Mouse (Mus musculus): ENCODE data around the gene Klhdc2. TPM values are rescaled to one million over a fixed set of nuclear protein-coding genes. Genes with fewer than 3 reads are reported as not detected.

Gene Klhdc2
- polyA plus RNA-seq, 1 experiment from 2014 or later, result 305 TPM

DNA sequence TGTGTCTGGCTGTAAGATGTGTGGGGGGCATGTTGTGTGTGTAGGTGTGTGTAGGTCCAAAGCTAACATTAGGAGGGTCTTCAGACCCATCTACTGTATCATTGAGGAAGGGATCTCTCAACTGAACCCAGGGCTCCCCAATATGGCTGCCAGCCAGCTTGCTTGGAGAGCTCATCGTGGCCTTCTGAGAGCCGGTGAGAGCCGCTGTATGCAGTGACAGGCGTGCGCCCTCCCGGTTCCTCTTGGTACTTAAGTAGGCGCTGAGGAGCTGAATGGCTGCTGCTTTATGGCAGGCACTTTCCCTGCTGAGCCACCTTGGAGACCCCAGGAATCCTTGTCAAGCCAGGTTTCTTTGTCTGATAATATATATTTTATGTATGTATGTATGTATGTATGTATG lies 9.9 kb downstream of the Klhdc2 start:
- WGBS, result 91% methylated on average over 7 of the region's 7 CpGs
- no peaks in the 10 kb centered on the region for H3K9me3 ChIP-seq
- peaks cover 89% of the 10 kb centered on the region for H3K36me3 ChIP-seq (replicated peaks)
- ATAC-seq (replicated peaks), result no peak
- no peak overlapping the region for H3K4me2 ChIP-seq
- H3K9ac ChIP-seq, result no peak overlapping the region
- no peaks in the 10 kb centered on the region for H3K27me3 ChIP-seq (replicated peaks)
- H3K4me1 ChIP-seq, result no peaks in the 10 kb centered on the region
- H3K27ac ChIP-seq, result no peak overlapping the region
- H3K4me3 ChIP-seq, result no peak overlapping the region

DNA sequence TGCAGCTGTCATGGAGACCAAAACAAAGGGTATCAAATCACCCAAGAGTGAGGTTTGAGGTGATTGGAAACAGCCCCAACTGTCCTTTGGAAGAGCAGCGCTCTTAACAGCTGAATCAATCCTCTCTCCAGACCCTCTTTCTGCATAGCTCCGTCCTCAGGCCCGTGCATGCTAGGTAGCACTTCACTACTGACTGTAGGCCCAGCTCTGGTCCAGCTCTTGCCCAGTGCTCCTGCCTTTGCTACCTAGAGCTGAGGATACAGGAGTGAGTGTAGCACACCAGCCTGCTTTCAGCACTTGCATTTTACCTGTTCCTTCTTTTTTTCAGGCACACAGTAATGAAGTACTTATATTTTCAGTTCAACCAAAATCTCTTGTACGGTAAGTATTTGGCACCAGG lies 13.2 kb downstream of the Klhdc2 start:
- H3K27me3 ChIP-seq (replicated peaks), result no peaks in the 10 kb centered on the region
- H3K27ac ChIP-seq, result no peak overlapping the region
- no peaks in the 10 kb centered on the region for H3K9me3 ChIP-seq
- no peak for ATAC-seq (replicated peaks)
- peaks cover 83% of the 10 kb centered on the region for H3K36me3 ChIP-seq (replicated peaks)
- H3K4me1 ChIP-seq, result no peaks in the 10 kb centered on the region
- 96% methylated on average over 4 of the region's 4 CpGs for WGBS
- no peak overlapping the region for H3K4me3 ChIP-seq
- no peak overlapping the region for H3K9ac ChIP-seq
- H3K4me2 ChIP-seq, result no peak overlapping the region

DNA sequence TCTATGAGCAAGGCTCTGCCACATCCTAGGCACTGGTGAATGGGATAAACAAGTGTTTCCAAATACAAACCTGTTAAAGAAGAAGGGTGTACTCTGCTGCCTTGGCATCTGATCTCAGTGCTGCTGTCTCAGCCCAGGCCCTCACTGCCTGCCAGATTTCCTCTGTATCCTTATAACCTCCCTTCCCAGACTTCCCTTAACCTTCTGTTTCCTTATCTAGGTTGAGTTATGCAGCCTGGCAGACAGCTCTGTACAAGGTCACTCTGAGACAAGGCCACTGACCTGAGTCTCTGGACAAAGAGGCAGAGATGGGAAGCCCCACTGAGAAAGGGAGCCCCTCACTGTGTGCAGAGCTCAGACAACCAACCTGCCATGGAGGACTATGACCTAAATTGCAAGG lies 21.9 kb downstream of the Klhdc2 start:
- peaks cover 50% of the 10 kb centered on the region for H3K36me3 ChIP-seq (replicated peaks)

DNA sequence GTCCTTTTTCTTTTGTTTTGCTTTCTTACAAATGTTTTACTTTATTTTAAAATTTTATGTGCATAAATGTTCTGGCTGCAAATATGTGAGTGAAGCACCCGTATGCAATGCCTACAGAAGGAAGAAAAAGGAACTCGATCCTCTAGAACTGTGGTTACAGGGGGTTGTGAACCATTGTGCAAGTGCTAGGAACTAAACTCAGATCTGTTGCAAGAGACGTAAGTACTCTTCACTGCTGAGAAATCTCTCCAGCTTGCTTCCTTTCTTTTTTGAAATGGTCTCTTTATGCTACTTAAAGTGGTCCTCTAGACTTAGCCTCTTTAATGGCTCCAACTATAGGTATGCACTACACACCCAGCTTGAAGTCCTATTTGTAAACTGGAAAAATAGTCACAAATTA lies 34.7 kb downstream of the Klhdc2 start:
- Histone ChIP-seq H3K9me3 (no peaks in the 10 kb centered on the region), H3K27me3 (replicated peaks) (no peaks in the 10 kb centered on the region), H3K4me2 (no peak overlapping the region), H3K9ac (no peak overlapping the region), H3K4me3 (no peak overlapping the region), H3K36me3 (replicated peaks) (peaks cover 17% of the 10 kb centered on the region), H3K27ac (no peak overlapping the region), H3K4me1 (no peaks in the 10 kb centered on the region)
- WGBS, result 89% methylated on average over 3 of the region's 3 CpGs
- ATAC-seq (replicated peaks), result no peak

More for the DNA sequence above, 21.9 kb downstream of the Klhdc2 start:
- no peak overlapping the region for H3K27ac ChIP-seq
- no peaks in the 10 kb centered on the region for H3K9me3 ChIP-seq
- no peaks in the 10 kb centered on the region for H3K4me1 ChIP-seq
- H3K4me3 ChIP-seq, result no peak overlapping the region
- H3K9ac ChIP-seq, result no peak overlapping the region
- no peak for ATAC-seq (replicated peaks)
- no peaks in the 10 kb centered on the region for H3K27me3 ChIP-seq (replicated peaks)
- H3K4me2 ChIP-seq, result no peak overlapping the region

DNA sequence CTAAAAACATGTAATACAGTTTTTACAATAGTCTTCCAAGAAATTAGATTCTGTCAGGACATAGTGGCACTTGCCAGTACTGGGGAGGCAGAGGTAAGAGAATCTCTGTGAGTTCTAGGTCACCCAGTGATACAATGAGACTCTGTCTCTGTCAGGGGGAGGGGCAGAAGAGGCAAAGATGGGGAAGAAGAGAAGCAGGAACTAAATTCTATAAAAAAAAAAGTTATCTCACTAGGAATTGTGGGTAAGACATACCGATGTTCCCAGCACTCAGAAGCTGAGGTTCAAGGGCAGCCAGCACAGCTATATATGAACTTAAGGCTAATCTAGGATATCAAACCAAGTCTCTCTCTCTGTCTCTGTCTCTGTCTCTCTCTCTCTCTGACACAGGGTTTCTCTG lies 35.7 kb downstream of the Klhdc2 start:
- H3K4me3 ChIP-seq, result no peak overlapping the region
- no peak for ATAC-seq (replicated peaks)
- H3K36me3 ChIP-seq (replicated peaks), result peaks cover 23% of the 10 kb centered on the region
- H3K4me1 ChIP-seq, result no peaks in the 10 kb centered on the region
- no peaks in the 10 kb centered on the region for H3K27me3 ChIP-seq (replicated peaks)
- H3K9ac ChIP-seq, result no peak overlapping the region
- no peak overlapping the region for H3K4me2 ChIP-seq
- WGBS, result 96% methylated on average over 1 of the region's 1 CpGs
- H3K9me3 ChIP-seq, result no peaks in the 10 kb centered on the region
- H3K27ac ChIP-seq, result no peak overlapping the region

DNA sequence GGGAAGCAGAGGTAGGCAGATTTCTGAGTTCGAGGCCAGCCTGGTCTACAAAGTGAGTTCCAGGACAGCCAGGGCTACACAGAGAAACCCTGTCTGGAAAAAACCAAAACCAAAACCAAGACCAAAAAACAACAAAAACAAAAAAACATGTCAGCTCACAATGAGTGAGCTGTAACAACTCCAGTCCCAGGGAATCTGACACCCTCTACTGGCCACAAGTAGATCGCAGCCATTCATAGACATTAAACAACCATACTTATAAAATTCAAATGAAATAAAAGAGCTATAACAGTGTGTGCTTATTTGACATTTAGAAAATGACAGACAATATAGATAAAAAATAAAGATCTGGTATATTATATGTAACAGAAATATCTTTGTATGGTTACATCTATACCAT lies 37.1 kb downstream of the Klhdc2 start:
- H3K4me1 ChIP-seq, result no peaks in the 10 kb centered on the region
- WGBS, result 92% methylated on average over 2 of the region's 2 CpGs
- no peak overlapping the region for H3K9ac ChIP-seq
- no peak overlapping the region for H3K4me3 ChIP-seq
- H3K9me3 ChIP-seq, result no peaks in the 10 kb centered on the region
- H3K36me3 ChIP-seq (replicated peaks), result peaks cover 27% of the 10 kb centered on the region
- H3K27ac ChIP-seq, result no peak overlapping the region
- H3K27me3 ChIP-seq (replicated peaks), result no peaks in the 10 kb centered on the region
- no peak for ATAC-seq (replicated peaks)
- H3K4me2 ChIP-seq, result no peak overlapping the region

DNA sequence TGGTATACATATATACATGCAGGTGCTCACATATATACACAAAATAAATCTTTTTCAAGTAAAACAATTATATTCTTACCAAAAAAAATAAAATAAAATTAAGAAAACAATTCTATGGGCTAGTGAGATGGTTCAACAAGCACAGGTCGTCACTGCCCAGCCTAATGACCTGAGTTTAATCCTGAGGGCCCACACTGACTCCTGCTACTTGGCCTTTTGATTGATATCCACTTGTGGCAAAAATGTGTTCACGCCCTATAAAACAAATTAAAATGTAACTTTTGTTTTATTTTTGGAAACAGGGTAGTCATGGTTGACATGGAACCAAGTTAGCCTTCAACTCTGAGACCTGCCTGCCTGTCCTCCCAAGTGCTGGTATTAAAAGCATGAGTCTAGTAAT lies 53.4 kb downstream of the Klhdc2 start:
- Histone ChIP-seq H3K36me3 (replicated peaks) (peaks cover 47% of the 10 kb centered on the region), H3K4me3 (no peak overlapping the region), H3K4me2 (no peak overlapping the region), H3K9ac (no peak overlapping the region), H3K27ac (no peak overlapping the region), H3K9me3 (no peaks in the 10 kb centered on the region), H3K27me3 (replicated peaks) (no peaks in the 10 kb centered on the region), H3K4me1 (no peaks in the 10 kb centered on the region)
- no peak for ATAC-seq (replicated peaks)
- 92% methylated on average over 2 of the region's 2 CpGs for WGBS

DNA sequence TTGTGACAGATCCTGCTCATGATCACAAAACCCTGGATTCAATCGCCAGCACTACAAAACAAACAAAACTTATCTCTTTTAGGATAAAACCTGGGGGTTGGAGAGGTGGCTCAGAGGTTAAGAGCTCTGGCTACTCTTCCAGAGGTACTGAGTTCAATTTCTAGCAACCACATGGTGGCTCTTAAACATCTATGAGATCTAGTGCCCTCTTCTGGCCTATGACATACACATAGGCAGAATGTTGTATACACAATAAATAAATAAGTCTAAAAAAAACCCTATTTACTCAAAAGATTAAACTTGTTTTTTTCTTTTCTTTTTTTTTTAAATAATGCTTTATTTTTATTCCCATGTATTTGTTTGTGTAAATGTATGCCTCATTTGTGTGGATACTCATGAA lies 55.2 kb downstream of the Klhdc2 start:
- Histone ChIP-seq H3K27me3 (replicated peaks) (no peaks in the 10 kb centered on the region), H3K4me3 (no peak overlapping the region), H3K9me3 (no peaks in the 10 kb centered on the region), H3K9ac (no peak overlapping the region), H3K36me3 (replicated peaks) (peaks cover 39% of the 10 kb centered on the region), H3K27ac (no peak overlapping the region), H3K4me1 (peaks cover 11% of the 10 kb centered on the region), H3K4me2 (no peak overlapping the region)
- WGBS, result 98% methylated on average over 1 of the region's 1 CpGs
- ATAC-seq (replicated peaks), result no peak

DNA sequence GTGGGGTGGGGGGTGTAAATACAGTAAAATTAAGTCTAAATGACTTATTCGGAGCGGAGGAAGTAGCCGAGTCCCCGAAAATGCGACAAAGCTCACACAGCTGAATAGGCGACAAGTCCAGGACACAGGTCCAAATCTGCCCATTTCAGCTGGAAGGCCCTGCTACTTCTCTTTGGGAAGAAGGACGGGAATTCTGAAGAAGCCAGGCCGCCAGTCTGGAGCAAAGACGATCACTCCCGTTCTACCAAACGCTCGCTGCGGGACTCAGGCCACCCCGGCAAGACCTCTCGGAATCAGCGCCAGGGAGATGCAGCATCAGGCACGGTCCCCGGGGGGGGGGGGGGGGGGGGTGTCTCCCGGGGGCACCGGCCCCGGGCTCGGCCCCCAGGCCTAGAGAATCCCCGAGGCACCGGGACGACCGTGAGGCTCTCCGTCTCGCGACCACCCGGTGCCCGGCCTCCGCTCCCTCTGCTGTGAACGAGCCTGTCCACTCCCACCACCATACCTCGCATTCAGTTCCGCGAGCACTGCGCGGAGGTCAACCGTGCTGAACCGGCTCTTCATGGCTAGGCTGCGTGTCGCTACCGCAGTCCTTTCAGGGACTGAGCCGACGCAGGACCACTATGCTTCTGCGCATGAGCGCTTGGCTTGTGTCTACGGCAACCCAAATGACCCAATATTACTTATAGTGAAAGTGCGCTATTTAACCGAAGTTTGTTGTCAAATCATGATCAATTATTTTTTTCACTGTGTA lies 60.2 kb downstream of the Klhdc2 start, which contains the start of gene Nemf:
Gene Nemf (minus strand): TSS at position 620 of the 754 bp plus-strand sequence.
- Histone ChIP-seq H3K36me3 (replicated peaks) (peaks cover 13% of the 10 kb centered on the region), H3K4me1 (peaks cover 13% of the 10 kb centered on the region), H3K4me3 (peak within 1 kb of the TSS; percentile 68), H3K9ac (peak within 1 kb of the TSS; percentile 77), H3K27me3 (replicated peaks) (no peaks in the 10 kb centered on the region), H3K9me3 (no peaks in the 10 kb centered on the region), H3K27ac (peak within 1 kb of the TSS; percentile 81), H3K4me2 (peak within 1 kb of the TSS; percentile 71)
- WGBS, result under 1% methylated on average over 48 of the region's 50 CpGs
- ATAC-seq (replicated peaks), result peak; percentile 53

DNA sequence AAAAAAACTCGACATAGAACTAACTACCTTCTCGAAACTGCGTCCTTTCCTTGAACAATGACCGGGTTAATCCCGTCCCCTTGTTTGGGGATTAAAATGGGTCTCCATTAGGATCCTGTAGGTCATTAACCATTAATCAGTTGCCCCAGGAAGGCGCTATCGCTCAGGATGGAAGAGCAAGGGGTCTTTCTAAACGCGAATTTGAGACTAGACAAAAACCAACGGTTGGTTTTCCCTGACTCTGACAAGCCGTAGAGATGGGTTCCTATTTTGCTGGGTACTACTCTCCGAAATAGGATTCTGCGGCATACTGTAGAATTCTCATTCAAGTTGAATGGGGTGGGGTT lies 60.8 kb downstream of the Klhdc2 start:
- H3K9me3 ChIP-seq, result no peaks in the 10 kb centered on the region
- H3K4me2 ChIP-seq, result peak overlapping the region; percentile 71
- peaks cover 18% of the 10 kb centered on the region for H3K4me1 ChIP-seq
- peak overlapping the region; percentile 68 for H3K4me3 ChIP-seq
- no peak for ATAC-seq (replicated peaks)
- peaks cover 9% of the 10 kb centered on the region for H3K36me3 ChIP-seq (replicated peaks)
- H3K9ac ChIP-seq, result peak overlapping the region; percentile 77; the same call in 1 of the 2 replicates
- WGBS, result 7% methylated on average over 13 of the region's 13 CpGs
- H3K27me3 ChIP-seq (replicated peaks), result no peaks in the 10 kb centered on the region
- no peak overlapping the region for H3K27ac ChIP-seq

Other genes starting within 250 kb of the Klhdc2 start
- 1,021 and 1,031 TPM in 2 replicates for gene Rps29, start 137.5 kb upstream of the Klhdc2 start, polyA plus RNA-seq (2015; fragmentation: Nextera tagmentation; extraction: Ambion mirVana)
- 2.7 and 3.3 TPM in 2 replicates for gene Lrr1, start 127.9 kb upstream of the Klhdc2 start, polyA plus RNA-seq (2015; fragmentation: Nextera tagmentation; extraction: Ambion mirVana)
- gene Rpl36al, start 112.6 kb upstream of the Klhdc2 start, polyA plus RNA-seq (2015; fragmentation: Nextera tagmentation; extraction: Ambion mirVana), result 274 and 297 TPM in 2 replicates
- 38.5 and 39.4 TPM in 2 replicates for gene Mgat2, start 112.5 kb upstream of the Klhdc2 start, polyA plus RNA-seq (2015; fragmentation: Nextera tagmentation; extraction: Ambion mirVana)
- gene Gm49383, start 99.6 kb upstream of the Klhdc2 start, polyA plus RNA-seq (2015; fragmentation: Nextera tagmentation; extraction: Ambion mirVana), result 12.7 and 14.6 TPM in 2 replicates
- 8.2 and 8.5 TPM in 2 replicates for gene Dnaaf2, start 98.3 kb upstream of the Klhdc2 start, polyA plus RNA-seq (2015; fragmentation: Nextera tagmentation; extraction: Ambion mirVana)
- 9.0 and 12.4 TPM in 2 replicates for gene Gm49384, start 92.4 kb upstream of the Klhdc2 start, polyA plus RNA-seq (2015; fragmentation: Nextera tagmentation; extraction: Ambion mirVana)
- 3.4 and 4.5 TPM in 2 replicates for gene Pole2, start 68.5 kb upstream of the Klhdc2 start, polyA plus RNA-seq (2015; fragmentation: Nextera tagmentation; extraction: Ambion mirVana)
- 14.6 and 16.0 TPM in 2 replicates for gene Klhdc1, start 55.5 kb upstream of the Klhdc2 start, polyA plus RNA-seq (2015; fragmentation: Nextera tagmentation; extraction: Ambion mirVana)
- gene Nemf, start 60.5 kb downstream of the Klhdc2 start, polyA plus RNA-seq (2015; fragmentation: Nextera tagmentation; extraction: Ambion mirVana), result 87.0 and 93.6 TPM in 2 replicates
- gene Arf6, start 75.5 kb downstream of the Klhdc2 start, polyA plus RNA-seq (2015; fragmentation: Nextera tagmentation; extraction: Ambion mirVana), result 25.9 and 27.3 TPM in 2 replicates
- 0.63 and 1.0 TPM in 2 replicates for gene Gm9887, start 75.8 kb downstream of the Klhdc2 start, polyA plus RNA-seq (2015; fragmentation: Nextera tagmentation; extraction: Ambion mirVana)

Measured in midbrain, embryonic 15.5 days (tissue).